Mouse (Mus musculus) mammary gland, adult 2 months (tissue): ENCODE measurements around the gene Scgb2b19. TPM values are rescaled to one million over a fixed set of nuclear protein-coding genes. Genes with fewer than 3 reads are reported as not detected.

Source experiments
- polyA plus RNA-seq: library from polyadenylated mRNA; depleted of rRNA; stranded (reverse); fragments of >200 nt; gene quantifications from 2 replicates; pipeline ENCODE4 v1.2.3, GENCODE M21; 2012; ENCODE audit warnings: low replicate concordance; rRNA removed

The Scgb2b19 gene
- not detected in 2 replicates for polyA plus RNA-seq

DNA sequence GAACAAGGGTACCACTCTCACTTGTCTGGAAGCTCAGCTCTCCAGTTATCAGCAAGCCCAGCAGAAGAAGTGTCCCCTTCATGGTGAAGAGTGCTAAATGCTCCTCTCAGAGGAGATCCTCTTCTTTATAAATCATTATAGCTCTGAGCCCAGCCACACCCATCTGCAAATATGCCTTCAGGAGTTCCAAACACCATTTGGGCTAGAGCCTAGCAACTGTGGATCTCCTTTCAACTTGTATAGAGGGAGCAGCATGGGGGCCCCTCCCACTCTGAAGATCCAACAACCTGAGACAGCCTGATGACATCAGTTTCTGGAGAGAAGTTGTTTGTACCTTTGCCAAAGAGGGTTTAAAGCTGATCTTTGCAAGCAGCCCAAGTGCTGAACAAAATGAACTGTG is at the start of gene Scgb2b19:
Scgb2b19 (minus strand) TSS at position 101 of the 400 bp plus-strand sequence.

DNA sequence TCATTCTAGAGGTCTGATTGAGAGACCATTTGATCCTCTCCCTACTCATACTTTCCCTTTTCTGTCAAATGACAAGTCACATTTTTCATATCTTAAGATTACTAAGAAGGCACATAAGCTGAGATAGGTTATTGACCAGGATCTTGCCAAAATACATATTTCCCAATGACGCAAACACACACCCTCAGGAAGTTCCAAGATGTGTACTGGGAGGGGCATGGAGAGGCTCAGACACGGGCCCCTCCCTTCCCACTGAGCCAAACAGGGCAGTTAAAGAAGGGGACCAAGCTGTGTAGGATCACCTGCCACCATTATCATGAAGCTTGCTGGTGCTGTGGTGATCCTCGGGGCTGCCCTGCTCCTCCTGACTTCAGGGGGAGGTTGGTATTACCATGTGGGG is 6.9 kb upstream of the Scgb2b19 start, which contains the start of gene Scgb1b19:
Scgb1b19 (plus strand) TSS at position 301 of the 400 bp plus-strand sequence.

Other genes with a start within 250 kb of the Scgb2b19 start
- gene Scgb2b17, start 223.8 kb downstream of the Scgb2b19 start, polyA plus RNA-seq, result not detected in 2 replicates
- not detected in 2 replicates for gene Scgb1b17, start 216.9 kb downstream of the Scgb2b19 start, polyA plus RNA-seq
- not detected in 2 replicates for gene Scgb2b18, start 106.5 kb downstream of the Scgb2b19 start, polyA plus RNA-seq
- gene Scgb1b18, start 94.8 kb downstream of the Scgb2b19 start, polyA plus RNA-seq, result not detected in 2 replicates
- gene Scgb1b19, start 7.0 kb upstream of the Scgb2b19 start, polyA plus RNA-seq, result not detected in 2 replicates
- not detected in 2 replicates for gene Scgb2b20, start 86.0 kb upstream of the Scgb2b19 start, polyA plus RNA-seq
- not detected in 2 replicates for gene Scgb1b20, start 92.9 kb upstream of the Scgb2b19 start, polyA plus RNA-seq
- gene Scgb2b21, start 240.1 kb upstream of the Scgb2b19 start, polyA plus RNA-seq, result not detected in 2 replicates